In the genomic region with DNA sequence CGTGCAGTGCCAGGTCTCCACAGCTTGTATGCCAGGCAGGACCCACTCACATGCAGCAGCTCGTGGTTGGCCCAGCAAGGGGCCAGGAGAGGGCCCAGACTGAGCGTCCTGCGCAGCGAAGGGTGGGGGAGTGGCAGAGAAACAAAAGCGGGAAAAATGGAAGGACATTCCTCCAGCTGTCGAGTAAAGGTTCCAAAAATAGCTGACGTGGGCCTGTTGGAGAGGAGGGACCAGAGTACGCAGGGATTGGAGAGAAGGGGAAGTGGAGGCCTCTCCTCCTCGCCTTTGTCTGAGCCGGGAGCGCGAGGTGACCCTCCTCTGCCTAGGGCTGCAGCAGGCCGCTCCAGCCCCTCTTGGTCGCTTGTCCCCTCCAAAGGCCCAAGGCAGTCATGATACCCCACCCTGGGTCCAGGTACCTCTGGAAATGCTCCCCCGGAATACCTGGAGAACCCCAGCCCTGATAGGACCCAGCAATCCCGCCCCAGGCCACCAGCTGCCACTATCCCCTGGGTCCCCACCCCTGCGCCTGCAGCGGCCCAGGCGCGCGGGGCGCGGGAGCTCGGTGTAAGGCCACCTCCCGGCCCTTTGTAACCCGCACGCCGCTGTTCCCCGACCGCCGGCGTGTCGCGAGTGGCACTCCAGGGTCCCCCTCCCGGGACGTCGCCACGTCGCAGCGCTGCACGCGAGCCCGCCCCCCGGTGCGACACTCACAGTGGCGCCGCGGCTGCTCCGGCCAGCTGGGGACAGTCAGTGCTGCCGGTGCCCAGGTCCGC, we compare ENCODE assay signal across 7 mouse cellular contexts. TPM values are rescaled to one million over a fixed set of nuclear protein-coding genes. Genes with fewer than 3 reads are reported as not detected.
DNase-seq lines count a peak whose midpoint lies in the region; ATAC-seq lines count a peak whose summit lies in the region.

No protein-coding gene starts in this region.

- peak; percentile 77 for ATAC-seq in hindbrain, embryonic 14.5 days (ENCODE audit: low FRiP score)

- peak overlapping the region; percentile 97 for H3K27ac ChIP-seq in hindbrain, embryonic 14.5 days

- peak overlapping the region; percentile 60 for H3K4me3 ChIP-seq in hindbrain, embryonic 14.5 days (replicated peaks; ENCODE audit: low read length)

- no peaks in the 10 kb centered on the region for H3K27me3 ChIP-seq in hindbrain, embryonic 14.5 days (ENCODE audit: control insufficient read depth, insufficient read depth, low read length)

- H3K4me2 ChIP-seq in hindbrain, embryonic 14.5 days (replicated peaks) = peak overlapping the region; percentile 61

- WGBS in hindbrain, embryonic 14.5 days = under 1% methylated on average over 52 of the region's 52 CpGs

- H3K4me1 ChIP-seq in hindbrain, embryonic 14.5 days (replicated peaks; ENCODE audit: control insufficient read depth, insufficient read depth, low read length) = peaks cover 43% of the 10 kb centered on the region

- peak; percentile 81 for DNase-seq in adipocyte (ENCODE audit: low spot score)
- DNase-seq in cerebellum, postnatal 25 days = peak; percentile 58 to 60
- peak; percentile 66 to 69 for DNase-seq in frontal cortex, postnatal 14 days (ENCODE audit: low spot score in 2 of 2)
- peak; percentile 65 for DNase-seq in hindbrain, embryonic 14.5 days (ENCODE audit: low spot score)
- DNase-seq in left cerebral cortex, adult 18-20 months (ENCODE audit: low spot score in 2 of 2) = peak; percentile 28 to 42
- peak; percentile 67 for DNase-seq in lung, postnatal 36 days
- peak; percentile 80 for DNase-seq in retina, postnatal 1 day

- H3K36me3 ChIP-seq in hindbrain, embryonic 14.5 days (replicated peaks; ENCODE audit: control insufficient read depth, insufficient read depth) = peaks cover 7% of the 10 kb centered on the region; the same call in 1 of the 2 replicates

- no peaks in the 10 kb centered on the region for H3K9me3 ChIP-seq in hindbrain, embryonic 14.5 days (ENCODE audit: control insufficient read depth, low read length)

- peak overlapping the region; percentile 96 for H3K9ac ChIP-seq in hindbrain, embryonic 14.5 days

RNA-seq across cellular contexts. Expression of a gene that starts 0.6 kb away (rescaled TPM):
- polyA plus RNA-seq in hindbrain, embryonic 14.5 days (2014; fragmentation: Nextera tagmentation; extraction: Ambion mirVana) = 198 and 205 TPM in 2 replicates
- total RNA-seq in left cerebral cortex, adult 18-20 months (2021) = 10 to 100 TPM; 51.5 to 63.4 TPM

Comparison
In these comparisons a context has a peak if more than half of its experiments do, and no peak if none do; other contexts are left out.
1. Peak in every context shown above with its lines: DNase-seq, ATAC-seq, H3K4me3 ChIP-seq and H3K27ac ChIP-seq.